Mouse (Mus musculus): ENCODE data around the gene C1qtnf4. TPM values are rescaled to one million over a fixed set of nuclear protein-coding genes. Genes with fewer than 3 reads are reported as not detected.
A peak's percentile ranks its signal among the peaks of the same experiment; 100 is the strongest.

C1qtnf4 gene
- polyA plus RNA-seq, 1 experiment from 2014 or later = 15.7 TPM

DNA sequence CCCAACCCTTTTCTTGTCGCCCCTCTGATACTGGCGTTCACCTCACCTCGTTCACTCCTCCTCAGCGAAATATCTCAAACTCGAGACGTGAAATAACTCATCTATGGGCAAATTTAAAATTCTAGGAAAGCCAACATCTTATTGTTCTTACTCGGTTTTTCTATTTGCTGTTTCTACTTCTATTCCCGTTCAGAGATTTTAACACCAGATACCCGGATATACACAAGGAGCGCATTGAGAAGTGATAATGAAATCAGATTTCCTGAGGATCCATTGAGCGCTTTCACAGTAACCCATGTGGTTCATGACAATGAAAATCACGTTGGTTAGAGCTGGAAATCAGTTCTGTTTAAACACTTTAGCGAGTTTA, 38.0 kb upstream of the C1qtnf4 start:
- no peaks in the 10 kb centered on the region for H3K9me3 ChIP-seq (replicated peaks; ENCODE audit: control insufficient read depth, low read length)
- peaks cover 9% of the 10 kb centered on the region for H3K36me3 ChIP-seq (ENCODE audit: control insufficient read depth, insufficient read depth, low read length)
- 2% methylated on average over 13 of the region's 13 CpGs for WGBS (ENCODE audit: insufficient replicate concordance)
- H3K4me1 ChIP-seq (ENCODE audit: control insufficient read depth, insufficient read depth, low read length) = 0 out of 2 replicates have a peak, but pooled peaks cover 3% of the 10 kb centered on the region
- H3K4me3 ChIP-seq (ENCODE audit: low read depth, low read length) = peak overlapping the region; percentile 93
- H3K27me3 ChIP-seq (ENCODE audit: control insufficient read depth, insufficient read depth, low read length) = no peaks in the 10 kb centered on the region
- H3K9ac ChIP-seq (ENCODE audit: low read depth, low read length) = peak overlapping the region; percentile 93
- peak overlapping the region; percentile 89 for H3K27ac ChIP-seq (ENCODE audit: low read depth, low read length)
- no peak for ATAC-seq (replicated peaks; ENCODE audit: insufficient number of reproducible peaks, low FRiP score, low TSS enrichment)
- peak overlapping the region; percentile 65 for H3K4me2 ChIP-seq

DNA sequence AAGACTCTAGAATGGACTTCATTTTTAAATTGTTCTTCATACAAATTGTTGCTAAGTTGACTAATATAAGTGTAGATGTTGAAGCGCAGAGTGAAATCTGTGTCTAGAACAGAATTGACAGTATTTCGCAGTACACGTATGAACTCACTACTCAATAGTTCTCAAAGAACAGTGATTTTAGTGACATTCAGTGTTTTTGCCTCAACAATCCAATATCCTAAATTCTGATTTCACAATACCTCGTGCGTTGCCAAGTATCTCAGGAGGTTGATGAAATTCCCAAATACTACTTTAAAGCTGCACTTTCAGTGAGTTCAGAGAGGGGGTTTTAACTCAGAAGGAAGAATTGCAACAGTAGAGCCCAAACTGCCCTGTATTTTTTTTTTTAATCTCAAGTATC, 37.3 kb upstream of the C1qtnf4 start:
- peak overlapping the region; percentile 65 for H3K4me2 ChIP-seq
- no peak for ATAC-seq (replicated peaks; ENCODE audit: insufficient number of reproducible peaks, low FRiP score, low TSS enrichment)
- no peak overlapping the region for H3K27ac ChIP-seq (ENCODE audit: low read depth, low read length)
- H3K36me3 ChIP-seq (ENCODE audit: control insufficient read depth, insufficient read depth, low read length) = peaks cover 13% of the 10 kb centered on the region
- no peaks in the 10 kb centered on the region for H3K27me3 ChIP-seq (ENCODE audit: control insufficient read depth, insufficient read depth, low read length)
- H3K4me1 ChIP-seq (ENCODE audit: control insufficient read depth, insufficient read depth, low read length) = 0 out of 2 replicates have a peak, but pooled peaks cover 3% of the 10 kb centered on the region
- H3K4me3 ChIP-seq (ENCODE audit: low read depth, low read length) = peak overlapping the region; percentile 93
- no peaks in the 10 kb centered on the region for H3K9me3 ChIP-seq (replicated peaks; ENCODE audit: control insufficient read depth, low read length)
- H3K9ac ChIP-seq (ENCODE audit: low read depth, low read length) = no peak overlapping the region
- 91% methylated on average over 5 of the region's 5 CpGs for WGBS (ENCODE audit: insufficient replicate concordance)

DNA sequence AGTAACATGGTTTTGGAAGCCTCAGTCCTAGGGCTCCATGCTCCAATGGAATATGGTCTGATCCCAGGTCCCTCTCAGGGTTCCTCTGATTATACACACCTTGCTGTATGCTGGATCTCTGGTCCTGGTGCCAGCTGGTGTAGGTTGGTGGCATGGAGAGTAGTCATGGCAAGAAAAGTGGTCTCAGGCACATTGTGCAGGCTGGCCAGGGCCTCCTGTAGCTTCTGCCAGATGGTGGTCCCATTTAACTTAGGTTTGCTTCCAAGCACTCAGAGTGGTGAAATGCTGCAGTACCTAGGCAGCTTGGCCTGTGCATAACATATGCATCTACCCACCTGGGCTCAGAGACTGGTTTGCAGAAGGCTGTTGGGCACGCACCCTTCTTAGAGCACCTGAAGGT, 35.3 kb upstream of the C1qtnf4 start:
- no peak for ATAC-seq (replicated peaks; ENCODE audit: insufficient number of reproducible peaks, low FRiP score, low TSS enrichment)
- H3K4me2 ChIP-seq = no peak overlapping the region
- 0 out of 2 replicates have a peak, but pooled peaks cover 3% of the 10 kb centered on the region for H3K4me1 ChIP-seq (ENCODE audit: control insufficient read depth, insufficient read depth, low read length)
- 100% methylated on average over 1 of the region's 1 CpGs for WGBS (ENCODE audit: insufficient replicate concordance)
- no peaks in the 10 kb centered on the region for H3K9me3 ChIP-seq (replicated peaks; ENCODE audit: control insufficient read depth, low read length)
- no peak overlapping the region for H3K27ac ChIP-seq (ENCODE audit: low read depth, low read length)
- no peaks in the 10 kb centered on the region for H3K27me3 ChIP-seq (ENCODE audit: control insufficient read depth, insufficient read depth, low read length)
- H3K4me3 ChIP-seq (ENCODE audit: low read depth, low read length) = no peak overlapping the region
- H3K9ac ChIP-seq (ENCODE audit: low read depth, low read length) = no peak overlapping the region
- peaks cover 21% of the 10 kb centered on the region for H3K36me3 ChIP-seq (ENCODE audit: control insufficient read depth, insufficient read depth, low read length)

DNA sequence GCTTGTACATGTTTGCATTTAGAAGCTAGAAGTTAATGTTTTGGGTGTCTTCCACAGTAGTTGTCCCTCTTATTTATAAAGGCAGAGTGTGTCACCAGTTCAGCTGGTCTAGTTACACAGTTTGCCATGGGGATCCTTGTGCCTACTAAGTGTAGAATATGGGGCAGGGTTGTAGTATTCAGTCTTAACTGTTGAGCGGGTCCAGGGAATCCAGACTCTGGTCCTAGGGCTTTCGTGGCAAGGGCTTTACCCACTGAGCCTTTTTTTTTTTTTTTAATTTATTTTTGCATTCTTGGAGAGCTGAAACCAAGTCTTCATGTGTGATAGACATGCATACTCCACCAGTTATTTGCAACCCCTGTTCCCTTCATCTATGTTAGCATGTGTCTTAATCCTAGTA, 24.2 kb upstream of the C1qtnf4 start:
- Histone ChIP-seq H3K4me3 (ENCODE audit: low read depth, low read length) (no peak overlapping the region), H3K27me3 (ENCODE audit: control insufficient read depth, insufficient read depth, low read length) (no peaks in the 10 kb centered on the region), H3K27ac (ENCODE audit: low read depth, low read length) (no peak overlapping the region), H3K9ac (ENCODE audit: low read depth, low read length) (no peak overlapping the region), H3K36me3 (ENCODE audit: control insufficient read depth, insufficient read depth, low read length) (peaks cover 31% of the 10 kb centered on the region), H3K4me1 (ENCODE audit: control insufficient read depth, insufficient read depth, low read length) (no peaks in the 10 kb centered on the region), H3K4me2 (no peak overlapping the region), H3K9me3 (replicated peaks; ENCODE audit: control insufficient read depth, low read length) (no peaks in the 10 kb centered on the region)
- no peak for ATAC-seq (replicated peaks; ENCODE audit: insufficient number of reproducible peaks, low FRiP score, low TSS enrichment)
- WGBS (ENCODE audit: insufficient replicate concordance) = 94% methylated on average over 2 of the region's 2 CpGs

DNA sequence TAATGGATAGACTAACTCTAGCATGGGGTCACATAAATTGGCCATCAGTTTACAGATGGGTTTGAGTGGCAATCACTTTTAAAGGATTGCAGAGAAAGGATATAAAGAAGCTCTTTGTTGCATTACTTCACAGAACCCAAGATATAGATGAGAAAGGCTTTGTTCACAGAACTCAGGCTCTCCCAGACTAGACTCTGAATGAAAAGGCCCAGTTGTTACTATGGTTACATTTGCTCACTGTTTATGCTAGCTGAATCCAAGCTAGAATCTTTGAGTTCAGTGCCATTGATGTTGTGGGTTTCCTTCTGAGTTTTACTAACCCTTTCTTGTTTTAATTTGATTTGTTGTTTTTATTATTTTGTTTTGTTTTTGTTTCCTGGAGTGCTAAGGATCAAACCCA, 21.5 kb upstream of the C1qtnf4 start:
- H3K9me3 ChIP-seq (replicated peaks; ENCODE audit: control insufficient read depth, low read length) = no peaks in the 10 kb centered on the region
- no peak for ATAC-seq (replicated peaks; ENCODE audit: insufficient number of reproducible peaks, low FRiP score, low TSS enrichment)
- no peak overlapping the region for H3K9ac ChIP-seq (ENCODE audit: low read depth, low read length)
- no peak overlapping the region for H3K4me2 ChIP-seq
- no peak overlapping the region for H3K4me3 ChIP-seq (ENCODE audit: low read depth, low read length)
- no peaks in the 10 kb centered on the region for H3K27me3 ChIP-seq (ENCODE audit: control insufficient read depth, insufficient read depth, low read length)
- H3K4me1 ChIP-seq (ENCODE audit: control insufficient read depth, insufficient read depth, low read length) = peaks cover 8% of the 10 kb centered on the region; the same call in 1 of the 2 replicates
- peaks cover 24% of the 10 kb centered on the region for H3K36me3 ChIP-seq (ENCODE audit: control insufficient read depth, insufficient read depth, low read length)
- no peak overlapping the region for H3K27ac ChIP-seq (ENCODE audit: low read depth, low read length)

DNA sequence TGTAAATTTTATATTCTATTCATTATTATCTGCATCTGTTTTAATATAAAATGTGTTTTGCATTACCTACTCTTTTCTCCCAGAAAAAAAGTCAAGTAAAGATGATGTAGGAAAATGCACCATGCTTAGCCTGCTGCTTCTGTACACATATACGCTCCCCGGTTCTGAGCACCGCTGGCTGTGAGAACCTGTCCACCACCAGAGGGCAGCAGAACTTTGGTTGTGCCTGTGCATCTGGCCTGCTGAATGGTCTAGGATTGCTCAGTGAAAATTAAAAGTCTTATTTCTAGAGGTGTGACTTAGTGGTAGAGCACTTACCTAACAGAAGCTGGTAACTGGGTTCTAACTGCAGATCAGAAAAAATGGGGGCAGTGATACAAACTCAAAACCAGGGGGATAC, 19.1 kb upstream of the C1qtnf4 start:
- Histone ChIP-seq H3K27me3 (ENCODE audit: control insufficient read depth, insufficient read depth, low read length) (no peaks in the 10 kb centered on the region), H3K9me3 (replicated peaks; ENCODE audit: control insufficient read depth, low read length) (no peaks in the 10 kb centered on the region), H3K27ac (ENCODE audit: low read depth, low read length) (no peak overlapping the region), H3K36me3 (ENCODE audit: control insufficient read depth, insufficient read depth, low read length) (peaks cover 18% of the 10 kb centered on the region), H3K9ac (ENCODE audit: low read depth, low read length) (no peak overlapping the region), H3K4me1 (ENCODE audit: control insufficient read depth, insufficient read depth, low read length) (peaks cover 28% of the 10 kb centered on the region), H3K4me3 (ENCODE audit: low read depth, low read length) (no peak overlapping the region), H3K4me2 (no peak overlapping the region)
- peak; percentile 71; the same call in 1 of the 2 replicates for ATAC-seq (replicated peaks; ENCODE audit: insufficient number of reproducible peaks, low FRiP score, low TSS enrichment)
- 23% methylated on average over 3 of the region's 3 CpGs for WGBS (ENCODE audit: insufficient replicate concordance)

DNA sequence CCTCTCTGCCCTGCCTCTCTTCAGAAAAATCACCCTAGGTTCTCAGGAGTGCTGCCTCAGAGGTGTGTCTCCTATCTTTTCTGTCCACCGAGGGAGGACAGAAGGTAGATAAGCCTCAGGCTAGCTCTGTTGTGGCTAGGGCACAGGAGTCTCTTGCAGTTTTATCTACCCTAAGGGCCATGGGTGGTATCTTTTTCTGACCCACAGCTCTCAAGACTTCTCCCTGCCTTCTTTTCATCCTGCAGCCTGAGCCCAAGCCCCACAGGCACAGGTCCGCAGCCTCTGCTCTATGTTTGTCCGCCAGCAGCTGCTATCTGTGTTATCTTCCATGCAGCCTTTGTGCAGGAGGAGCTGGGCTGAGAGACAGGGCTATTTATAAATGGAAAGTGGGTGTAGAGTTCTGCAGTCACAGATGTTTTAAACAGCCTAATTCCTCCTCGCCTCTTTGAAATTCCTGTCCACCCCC, 15.5 kb upstream of the C1qtnf4 start:
- Histone ChIP-seq H3K9ac (ENCODE audit: low read depth, low read length) (peak overlapping the region; percentile 39), H3K27me3 (ENCODE audit: control insufficient read depth, insufficient read depth, low read length) (no peaks in the 10 kb centered on the region), H3K4me3 (ENCODE audit: low read depth, low read length) (no peak overlapping the region), H3K4me1 (ENCODE audit: control insufficient read depth, insufficient read depth, low read length) (peaks cover 37% of the 10 kb centered on the region), H3K4me2 (peak overlapping the region; percentile 46), H3K36me3 (ENCODE audit: control insufficient read depth, insufficient read depth, low read length) (peaks cover 7% of the 10 kb centered on the region), H3K9me3 (replicated peaks; ENCODE audit: control insufficient read depth, low read length) (no peaks in the 10 kb centered on the region), H3K27ac (ENCODE audit: low read depth, low read length) (peak overlapping the region; percentile 88)
- peak; percentile 88 for ATAC-seq (replicated peaks; ENCODE audit: insufficient number of reproducible peaks, low FRiP score, low TSS enrichment)
- 9% methylated on average over 4 of the region's 4 CpGs for WGBS (ENCODE audit: insufficient replicate concordance)

DNA sequence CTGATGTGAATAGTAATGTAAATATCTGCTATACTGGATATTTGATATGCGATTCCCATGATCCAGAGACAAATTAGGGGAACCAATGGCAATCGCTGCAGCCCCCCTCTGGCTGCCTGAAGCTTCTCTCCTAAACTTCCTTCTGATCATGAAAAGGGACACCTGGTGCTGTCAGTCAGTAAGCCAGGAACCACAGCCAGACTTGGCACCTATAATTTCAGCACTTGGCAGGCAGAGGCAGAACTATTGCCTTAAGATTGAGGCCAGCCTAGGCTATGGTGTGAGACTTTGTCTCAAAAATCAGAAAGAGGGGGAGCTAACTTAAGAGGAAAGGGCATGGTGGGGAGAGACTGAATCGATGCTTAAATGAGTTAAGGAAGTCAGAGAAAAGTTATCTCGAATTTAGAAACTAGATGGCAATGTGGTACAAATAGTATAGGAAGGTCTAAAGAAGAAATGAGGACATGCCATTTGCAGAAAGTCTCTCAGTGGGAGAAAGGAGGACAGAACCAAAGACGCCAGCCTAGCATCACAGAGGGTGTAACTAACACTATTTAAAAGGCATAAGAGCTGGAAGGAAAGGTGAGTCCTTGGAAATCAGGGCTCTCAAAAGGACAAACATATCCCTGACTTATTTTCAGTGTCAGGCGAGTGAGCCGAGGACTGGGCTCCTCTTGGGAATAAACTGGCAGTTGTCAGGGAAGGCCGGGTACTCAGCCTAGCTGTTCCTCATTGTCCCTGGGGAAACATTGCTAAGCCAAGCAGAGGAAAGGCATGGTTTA, 14.3 kb upstream of the C1qtnf4 start:
- no peak overlapping the region for H3K4me2 ChIP-seq
- 59% methylated on average over 8 of the region's 8 CpGs for WGBS (ENCODE audit: insufficient replicate concordance)
- H3K4me1 ChIP-seq (ENCODE audit: control insufficient read depth, insufficient read depth, low read length) = peaks cover 37% of the 10 kb centered on the region
- no peak for ATAC-seq (replicated peaks; ENCODE audit: insufficient number of reproducible peaks, low FRiP score, low TSS enrichment)
- H3K36me3 ChIP-seq (ENCODE audit: control insufficient read depth, insufficient read depth, low read length) = no peaks in the 10 kb centered on the region
- H3K9ac ChIP-seq (ENCODE audit: low read depth, low read length) = peak overlapping the region; percentile 24; the same call in 1 of the 2 replicates
- no peaks in the 10 kb centered on the region for H3K9me3 ChIP-seq (replicated peaks; ENCODE audit: control insufficient read depth, low read length)
- no peaks in the 10 kb centered on the region for H3K27me3 ChIP-seq (ENCODE audit: control insufficient read depth, insufficient read depth, low read length)
- peak overlapping the region; percentile 88 for H3K27ac ChIP-seq (ENCODE audit: low read depth, low read length)
- H3K4me3 ChIP-seq (ENCODE audit: low read depth, low read length) = no peak overlapping the region

DNA sequence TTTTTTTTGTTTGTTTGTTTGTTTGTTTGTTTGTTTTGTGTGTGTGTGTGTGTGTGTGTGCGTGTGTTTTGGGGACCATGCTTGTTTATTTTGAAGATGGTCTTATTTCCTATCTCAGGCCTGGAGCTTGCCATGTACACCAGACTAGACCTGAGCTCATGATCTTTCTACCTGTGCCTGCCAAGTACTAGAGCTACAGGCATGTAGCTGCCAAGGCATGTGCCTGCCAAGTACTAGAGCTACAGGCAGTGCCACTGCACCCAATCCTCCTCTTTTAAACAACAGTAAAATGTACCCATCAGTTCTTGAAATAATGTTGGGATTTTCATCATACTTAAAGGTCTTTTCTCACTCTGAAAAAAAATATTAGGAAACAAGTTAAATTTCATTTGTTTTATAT, 11.6 kb upstream of the C1qtnf4 start:
- H3K9ac ChIP-seq (ENCODE audit: low read depth, low read length) = no peak overlapping the region
- H3K9me3 ChIP-seq (replicated peaks; ENCODE audit: control insufficient read depth, low read length) = no peaks in the 10 kb centered on the region
- H3K36me3 ChIP-seq (ENCODE audit: control insufficient read depth, insufficient read depth, low read length) = no peaks in the 10 kb centered on the region
- peaks cover 31% of the 10 kb centered on the region for H3K4me1 ChIP-seq (ENCODE audit: control insufficient read depth, insufficient read depth, low read length)
- H3K4me2 ChIP-seq = no peak overlapping the region
- H3K27ac ChIP-seq (ENCODE audit: low read depth, low read length) = no peak overlapping the region
- no peak overlapping the region for H3K4me3 ChIP-seq (ENCODE audit: low read depth, low read length)
- H3K27me3 ChIP-seq (ENCODE audit: control insufficient read depth, insufficient read depth, low read length) = no peaks in the 10 kb centered on the region
- 87% methylated on average over 1 of the region's 1 CpGs for WGBS (ENCODE audit: insufficient replicate concordance)
- ATAC-seq (replicated peaks; ENCODE audit: insufficient number of reproducible peaks, low FRiP score, low TSS enrichment) = no peak

All from heart, embryonic 11.5 days (tissue).